Mouse (Mus musculus) embryonic facial prominence, embryonic 15.5 days (tissue): ENCODE data around the gene Adipor2. TPM values are rescaled to one million over a fixed set of nuclear protein-coding genes. Genes with fewer than 3 reads are reported as not detected.
"Not testable (repeated sequence)": the region's sequence is repeated elsewhere in the genome, so short reads cannot be mapped to it uniquely, and the experiment has no call there.

Source experiments
- ATAC-seq: fragments of 200-750 bp; cut with Nextera tagmentation; 2 replicates; pipeline ENCODE4 v1.8.0; 2017; ENCODE audit warnings: low read depth, moderate TSS enrichment; ENCODE audit not compliant: insufficient number of reproducible peaks, low FRiP score, low TSS enrichment
- H3K27ac ChIP-seq: fragments of 300-500 bp; sonication (generic); replicated peaks from 2 replicates; pipeline ENCODE4 v1.5.1; 2015; ENCODE audit warnings: mild to moderate bottlenecking, inconsistent platforms
- H3K27me3 ChIP-seq: fragments of 300-500 bp; sonication (generic); 2 replicates; pipeline ENCODE4 v1.6.1; 2015; ENCODE audit warnings: inconsistent platforms
- H3K36me3 ChIP-seq: fragments of 300-500 bp; sonication (generic); 2 replicates; pipeline ENCODE4 v1.6.1; 2015; ENCODE audit warnings: mild to moderate bottlenecking, inconsistent platforms
- H3K4me1 ChIP-seq: fragments of 300-500 bp; sonication (generic); 2 replicates; pipeline ENCODE4 v1.6.1; 2015; ENCODE audit warnings: inconsistent platforms
- H3K4me2 ChIP-seq: fragments of 300-500 bp; sonication (generic); replicated peaks from 2 replicates; pipeline ENCODE4 v1.6.1; 2015; ENCODE audit warnings: mild to moderate bottlenecking, inconsistent platforms
- H3K4me3 ChIP-seq: fragments of 300-500 bp; sonication (generic); replicated peaks from 2 replicates; pipeline ENCODE4 v1.5.1; 2015; ENCODE audit warnings: mild to moderate bottlenecking, inconsistent platforms
- H3K9ac ChIP-seq: fragments of 300-500 bp; sonication (generic); 2 replicates; pipeline ENCODE4 v1.6.1; 2015; ENCODE audit warnings: inconsistent platforms
- H3K9me3 ChIP-seq: fragments of 300-500 bp; sonication (generic); replicated peaks from 2 replicates; pipeline ENCODE4 v1.6.1; 2016; ENCODE audit warnings: inconsistent platforms
- WGBS: fragments of 180-500 bp; shearing (Covaris S2); methylation state at CpG from one replicate; pipeline ENCODE4 v1.1.7; 2015; 5-methylcytosine and 5-hydroxymethylcytosine counted together
- polyA plus RNA-seq: library from polyadenylated mRNA; unstranded; fragments of >200 nt; fragmentation: Nextera tagmentation; extraction: Ambion mirVana; gene quantifications from 2 replicates; pipeline ENCODE4 v1.2.1, GENCODE M21; 2015

Gene Adipor2
- polyA plus RNA-seq, 1 experiment from 2014 or later: 42.9 TPM

DNA sequence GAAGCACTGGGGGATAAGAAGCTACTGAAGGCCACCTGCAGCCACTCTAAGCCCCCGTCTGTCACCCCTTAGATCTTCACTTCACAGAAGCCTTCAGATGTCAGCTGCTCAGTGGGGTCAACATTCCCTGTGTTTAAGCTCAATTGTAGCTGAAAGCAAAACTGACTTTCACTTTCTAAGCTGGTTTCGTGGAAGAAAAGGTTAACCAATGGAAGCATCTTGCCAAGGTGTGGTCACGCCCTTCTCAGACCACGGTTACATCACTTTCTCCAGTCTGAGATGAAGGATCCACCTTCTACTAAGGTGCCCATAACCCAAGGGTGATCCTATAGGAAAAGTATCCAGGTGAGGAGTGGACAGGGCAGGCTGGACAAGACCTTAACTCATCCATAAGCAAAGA lies 50.7 kb downstream of the Adipor2 start:
- H3K27me3 ChIP-seq, ATAC-seq, H3K4me2 ChIP-seq, H3K9me3 ChIP-seq, H3K4me3 ChIP-seq, H3K9ac ChIP-seq, H3K27ac ChIP-seq, H3K4me1 ChIP-seq: not testable (repeated sequence)
- WGBS: 88% methylated on average over 4 of the region's 4 CpGs
- peaks cover 32% of the 10 kb centered on the region for H3K36me3 ChIP-seq

DNA sequence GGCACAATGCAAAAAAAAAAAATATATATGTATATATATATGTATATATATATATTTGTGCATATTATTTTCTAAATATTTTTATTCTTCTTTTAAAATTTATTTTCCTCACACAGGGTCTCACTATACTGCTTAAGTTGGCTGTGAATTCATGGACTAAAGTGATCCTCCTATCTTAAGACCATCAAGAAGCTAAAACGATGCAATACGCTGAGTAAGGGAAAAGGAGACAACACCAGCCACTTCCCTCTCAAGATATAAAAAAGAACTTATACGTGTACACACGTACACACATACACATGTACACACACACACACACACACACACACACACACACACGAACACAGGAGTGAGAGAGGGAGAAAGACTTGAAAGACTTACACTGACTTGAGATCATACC lies 53.9 kb downstream of the Adipor2 start:
- H3K27ac ChIP-seq: no peak overlapping the region
- no peak overlapping the region for H3K4me2 ChIP-seq
- WGBS: 88% methylated on average over 5 of the region's 5 CpGs
- no peak for ATAC-seq
- H3K9me3 ChIP-seq: no peaks in the 10 kb centered on the region
- H3K27me3 ChIP-seq: no peaks in the 10 kb centered on the region
- no peak overlapping the region for H3K9ac ChIP-seq
- H3K4me1 ChIP-seq: no peaks in the 10 kb centered on the region
- peaks cover 54% of the 10 kb centered on the region for H3K36me3 ChIP-seq
- H3K4me3 ChIP-seq: no peak overlapping the region

DNA sequence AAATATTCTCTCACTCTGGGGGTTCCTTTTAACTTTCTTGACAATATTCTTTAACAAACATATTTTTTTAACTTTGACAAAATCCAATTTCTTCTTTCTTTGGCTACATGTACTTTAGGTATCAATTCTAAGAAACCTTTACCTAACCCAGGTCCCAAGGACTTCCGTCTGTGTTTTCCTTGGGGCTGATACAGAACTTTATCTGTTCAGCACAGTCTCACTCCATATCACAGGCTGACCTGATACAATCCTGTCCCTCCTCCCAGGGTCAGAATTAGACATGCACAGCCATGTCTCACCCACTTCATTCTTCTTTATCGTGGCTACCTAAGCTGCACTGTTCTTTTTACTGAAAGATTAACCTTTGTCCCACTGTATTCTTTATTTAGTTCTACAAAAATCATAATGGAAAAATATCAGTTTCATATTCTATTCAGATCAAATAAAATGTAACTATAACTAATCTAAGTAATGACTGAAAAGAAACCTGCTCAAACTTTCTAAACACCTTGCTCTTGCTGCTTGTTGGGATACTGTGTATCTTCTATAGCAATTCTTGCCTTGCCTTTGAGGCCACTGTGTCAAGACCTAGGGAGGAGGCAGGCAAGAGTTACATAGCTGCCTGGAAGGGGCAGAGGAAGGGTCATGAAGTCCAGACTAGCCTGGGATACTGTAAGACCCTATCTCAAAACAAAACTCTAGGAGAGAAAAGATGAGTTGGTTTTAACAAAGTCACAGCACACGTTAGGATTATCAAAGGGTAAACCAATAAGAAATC lies 56.4 kb downstream of the Adipor2 start:
- no peak overlapping the region for H3K4me3 ChIP-seq
- H3K4me1 ChIP-seq: no peaks in the 10 kb centered on the region
- no peak overlapping the region for H3K9ac ChIP-seq
- H3K27ac ChIP-seq: no peak overlapping the region
- 91% methylated on average over 3 of the region's 3 CpGs for WGBS
- no peak overlapping the region for H3K4me2 ChIP-seq
- H3K36me3 ChIP-seq: peaks cover 69% of the 10 kb centered on the region
- H3K27me3 ChIP-seq: no peaks in the 10 kb centered on the region
- ATAC-seq: no peak
- no peaks in the 10 kb centered on the region for H3K9me3 ChIP-seq

DNA sequence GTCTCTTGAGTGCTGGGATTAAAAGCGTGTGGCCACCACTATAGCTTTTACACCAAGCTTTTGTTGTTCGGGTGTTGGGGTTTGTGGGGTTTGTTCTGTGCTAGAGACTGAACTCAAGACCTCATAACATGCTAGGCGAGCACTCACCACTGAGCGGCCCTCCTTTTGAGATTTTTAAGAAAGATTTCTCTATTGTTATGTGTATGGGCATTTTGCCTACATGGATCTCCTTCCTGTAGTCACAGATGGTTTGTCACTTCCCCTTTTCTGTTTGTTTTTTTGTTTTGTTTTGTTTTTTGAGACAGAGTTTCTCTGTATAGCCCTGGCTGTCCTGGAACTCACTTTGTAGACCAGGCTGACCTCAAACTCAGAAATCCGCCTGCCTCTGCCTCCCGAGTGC lies 57.3 kb downstream of the Adipor2 start:
- ATAC-seq: not testable (repeated sequence)

DNA sequence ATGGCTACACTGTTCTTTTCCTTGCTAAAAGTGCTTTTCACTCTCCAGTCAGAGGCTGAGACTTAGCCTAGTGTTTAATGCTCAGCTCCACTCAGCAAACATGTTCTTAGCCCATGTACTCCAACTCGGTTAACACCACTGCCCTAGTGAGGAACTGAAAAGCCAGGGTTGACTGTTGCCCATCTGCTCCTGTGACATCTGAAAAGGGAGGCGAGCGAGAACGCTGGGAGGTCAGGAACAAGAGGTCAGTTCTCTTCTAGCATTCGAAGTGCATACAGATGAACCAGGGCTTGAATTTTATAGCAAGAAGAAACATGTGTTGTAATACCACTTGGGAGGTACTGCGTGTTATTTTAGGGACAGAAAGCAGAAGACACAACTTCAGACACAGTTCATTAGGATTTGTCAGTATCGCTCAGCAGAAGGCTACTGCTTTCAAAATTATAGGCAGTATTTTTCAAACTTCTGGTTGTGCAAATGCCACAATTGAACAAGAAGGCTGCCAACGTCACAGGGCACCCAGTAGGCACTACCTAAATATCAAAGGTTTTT lies 59.4 kb downstream of the Adipor2 start:
- Histone ChIP-seq H3K27ac (no peak overlapping the region), H3K9ac (no peak overlapping the region), H3K9me3 (no peaks in the 10 kb centered on the region), H3K27me3 (no peaks in the 10 kb centered on the region), H3K4me2 (no peak overlapping the region), H3K4me1 (no peaks in the 10 kb centered on the region), H3K36me3 (peaks cover 79% of the 10 kb centered on the region), H3K4me3 (no peak overlapping the region)
- no peak for ATAC-seq
- WGBS: 89% methylated on average over 8 of the region's 8 CpGs

More for the DNA sequence above, 57.3 kb downstream of the Adipor2 start:
- H3K4me1 ChIP-seq, H3K4me3 ChIP-seq, H3K4me2 ChIP-seq, H3K27me3 ChIP-seq, H3K9ac ChIP-seq, H3K27ac ChIP-seq, H3K9me3 ChIP-seq: not testable (repeated sequence)
- peaks cover 72% of the 10 kb centered on the region for H3K36me3 ChIP-seq
- 90% methylated on average over 6 of the region's 6 CpGs for WGBS

DNA sequence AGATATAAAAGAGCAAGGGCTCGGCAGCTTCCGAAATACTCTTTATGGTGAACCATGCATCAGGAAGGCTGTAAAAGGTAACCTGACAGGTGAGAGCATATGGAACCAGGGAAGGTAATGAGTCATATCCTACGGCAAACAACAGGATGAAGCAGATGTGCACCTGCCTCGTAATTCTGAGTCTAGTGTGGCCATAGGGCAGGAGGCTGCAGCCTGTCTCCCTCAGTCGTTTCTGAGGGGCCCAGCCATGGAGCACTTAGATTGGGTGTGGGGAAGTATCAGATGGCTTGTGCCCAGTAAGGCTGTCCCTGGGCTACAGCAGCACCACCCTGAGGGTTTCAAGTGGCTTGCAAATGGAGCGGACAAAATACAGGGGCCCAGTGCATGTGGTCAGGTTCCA lies 65.0 kb downstream of the Adipor2 start:
- 80% methylated on average over 6 of the region's 6 CpGs for WGBS
- no peaks in the 10 kb centered on the region for H3K4me1 ChIP-seq
- ATAC-seq: no peak

DNA sequence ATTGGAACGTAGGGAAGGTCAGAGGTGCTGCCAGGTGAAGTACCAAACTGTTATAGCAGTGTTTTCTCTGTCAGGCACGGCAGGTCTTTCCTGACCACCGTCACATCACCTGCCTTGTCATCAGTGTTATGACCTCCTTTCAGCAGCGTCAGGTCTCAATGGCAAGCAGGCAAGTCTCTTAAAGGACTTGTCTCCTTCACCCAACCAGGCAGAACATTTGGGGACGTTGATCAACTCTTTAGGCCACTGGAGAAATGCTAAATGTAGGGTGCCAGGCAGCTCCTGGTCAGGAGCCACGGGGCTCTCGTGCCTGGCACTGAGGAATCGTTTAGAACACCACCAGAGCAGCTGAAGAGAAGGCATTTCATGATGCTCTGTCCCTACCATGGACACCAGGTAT lies 65.8 kb downstream of the Adipor2 start:
- no peaks in the 10 kb centered on the region for H3K9me3 ChIP-seq
- no peak overlapping the region for H3K4me3 ChIP-seq
- H3K27me3 ChIP-seq: no peaks in the 10 kb centered on the region
- WGBS: 83% methylated on average over 8 of the region's 8 CpGs
- H3K27ac ChIP-seq: no peak overlapping the region
- no peak overlapping the region for H3K4me2 ChIP-seq
- no peak overlapping the region for H3K9ac ChIP-seq
- ATAC-seq: no peak
- H3K4me1 ChIP-seq: no peaks in the 10 kb centered on the region
- peaks cover 36% of the 10 kb centered on the region for H3K36me3 ChIP-seq

More for the DNA sequence above, 65.0 kb downstream of the Adipor2 start:
- no peaks in the 10 kb centered on the region for H3K27me3 ChIP-seq
- peaks cover 43% of the 10 kb centered on the region for H3K36me3 ChIP-seq
- H3K4me3 ChIP-seq: no peak overlapping the region
- H3K27ac ChIP-seq: no peak overlapping the region
- no peak overlapping the region for H3K9ac ChIP-seq
- H3K4me2 ChIP-seq: no peak overlapping the region
- H3K9me3 ChIP-seq: no peaks in the 10 kb centered on the region

DNA sequence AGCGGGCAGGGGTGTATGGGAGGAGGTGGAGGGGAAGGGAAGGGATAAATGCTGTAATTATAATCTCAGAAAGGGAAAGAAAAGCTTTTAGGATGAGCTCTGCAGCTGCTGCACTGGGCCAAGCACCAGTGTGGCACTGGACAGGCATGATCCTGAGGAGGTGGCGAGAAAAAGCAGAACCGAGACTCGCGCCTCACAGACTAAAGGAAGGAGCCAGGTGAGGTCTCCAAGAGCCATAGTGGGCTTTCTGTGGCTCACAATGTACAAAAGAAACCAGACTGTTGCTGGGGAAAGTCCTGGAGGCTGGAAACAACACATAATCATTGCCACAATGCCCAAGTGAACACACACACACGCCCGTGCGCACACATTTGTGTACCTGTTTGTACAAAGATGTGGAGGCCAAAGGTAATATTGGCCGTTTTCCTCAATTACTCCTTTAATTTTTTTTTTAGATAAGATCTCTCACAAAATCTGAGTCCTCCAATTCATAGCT lies 66.8 kb downstream of the Adipor2 start:
- 87% methylated on average over 9 of the region's 9 CpGs for whole genome bisulfite sequencing

DNA sequence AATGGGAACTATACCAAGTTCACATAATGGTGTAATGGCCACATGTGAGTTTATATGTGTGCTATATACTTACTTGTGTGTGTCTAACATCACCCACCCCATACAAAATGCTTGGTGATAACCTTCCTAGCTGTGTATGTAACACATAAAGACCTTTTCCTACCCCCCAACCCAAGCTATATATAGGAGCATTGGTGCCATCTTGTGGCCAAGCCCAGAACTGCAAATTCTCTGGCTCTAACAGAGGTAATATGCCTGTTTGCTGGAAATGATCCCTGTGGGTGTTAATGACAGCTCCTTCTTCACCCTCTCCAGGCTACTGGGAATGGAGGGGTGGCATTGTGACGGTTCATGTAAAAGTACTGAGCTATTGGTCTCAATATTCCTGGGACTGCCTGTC lies 69.3 kb downstream of the Adipor2 start:
- no peak overlapping the region for H3K9ac ChIP-seq
- H3K36me3 ChIP-seq: peaks cover 6% of the 10 kb centered on the region
- no peaks in the 10 kb centered on the region for H3K4me1 ChIP-seq
- no peak for ATAC-seq
- WGBS: 0% methylated on average over 1 of the region's 1 CpGs
- no peak overlapping the region for H3K4me3 ChIP-seq
- H3K27me3 ChIP-seq: no peaks in the 10 kb centered on the region
- H3K27ac ChIP-seq: no peak overlapping the region
- no peak overlapping the region for H3K4me2 ChIP-seq
- H3K9me3 ChIP-seq: no peaks in the 10 kb centered on the region

More for the DNA sequence above, 66.8 kb downstream of the Adipor2 start:
- Histone ChIP-seq H3K27ac (no peak overlapping the region), H3K9ac (no peak overlapping the region), H3K36me3 (peaks cover 27% of the 10 kb centered on the region), H3K27me3 (no peaks in the 10 kb centered on the region), H3K4me3 (no peak overlapping the region), H3K4me1 (no peaks in the 10 kb centered on the region), H3K4me2 (no peak overlapping the region), H3K9me3 (no peaks in the 10 kb centered on the region)
- ATAC-seq: no peak

DNA sequence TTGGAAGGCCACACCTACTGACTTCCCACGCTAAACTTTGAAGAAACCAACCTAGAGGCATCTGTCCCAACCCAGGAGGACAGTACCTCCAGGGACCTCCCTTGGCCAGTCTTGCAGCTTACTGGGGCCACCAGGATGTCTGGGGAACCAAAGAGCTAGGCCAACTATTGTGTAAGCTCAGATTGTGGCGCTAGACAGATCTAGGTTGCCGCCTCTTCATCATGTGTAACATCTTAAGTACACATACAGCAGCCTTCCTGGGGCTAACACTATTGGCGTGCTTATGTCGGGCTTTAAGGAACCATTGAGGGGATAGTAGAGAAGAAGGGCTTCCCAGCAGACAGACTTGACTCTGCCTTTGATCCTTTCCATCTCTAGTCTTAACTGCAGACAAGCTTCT lies 69.7 kb downstream of the Adipor2 start:
- no peak for ATAC-seq
- WGBS: 80% methylated on average over 5 of the region's 5 CpGs

DNA sequence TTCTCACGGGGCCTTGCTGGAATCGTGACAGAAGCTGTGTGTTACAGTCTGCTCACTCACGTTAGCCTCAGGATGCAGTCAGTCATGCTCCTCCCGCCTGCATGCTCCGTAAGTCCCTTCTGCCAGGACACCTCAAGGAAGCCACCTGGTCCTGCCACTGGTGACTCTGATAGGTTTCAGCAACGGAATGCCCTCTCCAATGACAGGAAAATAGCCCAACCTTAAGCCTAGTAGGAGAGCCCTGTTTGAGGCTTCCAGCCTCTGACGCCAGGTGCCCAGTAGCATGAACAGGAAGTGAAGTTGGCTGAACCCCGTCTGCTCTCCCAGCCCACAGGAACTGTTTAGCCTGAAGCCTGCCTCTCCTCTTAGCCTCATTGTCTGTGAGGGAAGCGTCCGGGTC lies 71.2 kb downstream of the Adipor2 start:
- Histone ChIP-seq H3K27me3 (no peaks in the 10 kb centered on the region), H3K9ac (no peak overlapping the region), H3K4me3 (no peak overlapping the region), H3K4me1 (no peaks in the 10 kb centered on the region), H3K9me3 (no peaks in the 10 kb centered on the region), H3K4me2 (no peak overlapping the region), H3K36me3 (no peaks in the 10 kb centered on the region), H3K27ac (no peak overlapping the region)
- WGBS: 51% methylated on average over 10 of the region's 10 CpGs
- no peak for ATAC-seq

More for the DNA sequence above, 69.7 kb downstream of the Adipor2 start:
- H3K4me1 ChIP-seq: no peaks in the 10 kb centered on the region
- 0 out of 2 replicates have a peak, but pooled peaks cover 3% of the 10 kb centered on the region for H3K36me3 ChIP-seq
- H3K27ac ChIP-seq: no peak overlapping the region
- no peak overlapping the region for H3K4me2 ChIP-seq
- H3K27me3 ChIP-seq: no peaks in the 10 kb centered on the region
- H3K9ac ChIP-seq: no peak overlapping the region
- no peak overlapping the region for H3K4me3 ChIP-seq
- H3K9me3 ChIP-seq: no peaks in the 10 kb centered on the region

DNA sequence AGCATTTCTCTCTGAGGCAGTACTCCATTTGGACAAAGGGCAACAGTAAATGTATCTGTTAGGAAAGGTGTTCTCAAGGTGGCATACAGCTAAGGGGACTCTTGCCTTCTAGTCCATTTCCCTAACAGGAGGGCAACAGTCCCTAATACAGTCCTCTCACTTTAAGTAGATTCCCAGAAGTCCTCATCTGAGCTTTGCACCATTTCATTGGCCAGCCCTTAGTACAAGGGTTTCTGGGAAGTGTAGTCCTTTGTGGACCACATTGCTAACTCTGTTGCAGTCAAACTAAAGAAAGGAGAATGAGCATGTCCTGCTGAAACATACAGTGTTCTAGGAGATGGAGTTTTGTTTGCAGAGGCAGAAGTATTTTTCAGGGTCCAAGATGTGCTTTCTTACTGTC lies 76.1 kb downstream of the Adipor2 start:
- no peak overlapping the region for H3K4me2 ChIP-seq
- H3K27me3 ChIP-seq: no peaks in the 10 kb centered on the region
- no peaks in the 10 kb centered on the region for H3K9me3 ChIP-seq
- no peak overlapping the region for H3K9ac ChIP-seq
- H3K4me1 ChIP-seq: no peaks in the 10 kb centered on the region
- no peaks in the 10 kb centered on the region for H3K36me3 ChIP-seq
- ATAC-seq: no peak
- H3K4me3 ChIP-seq: no peak overlapping the region
- H3K27ac ChIP-seq: no peak overlapping the region
